Mouse (Mus musculus) kidney, postnatal 0 days (tissue): ENCODE measurements around the gene Gm13305. TPM values are rescaled to one million over a fixed set of nuclear protein-coding genes. Genes with fewer than 3 reads are reported as not detected.

ENCODE experiments used
- polyA plus RNA-seq: library from polyadenylated mRNA; unstranded; fragments of >200 nt; fragmentation: Nextera tagmentation; extraction: Ambion mirVana; gene quantifications from 2 replicates; pipeline ENCODE4 v1.2.1, GENCODE M21; 2015

Gm13305 gene
- polyA plus RNA-seq, 1 experiment from 2014 or later: 0.21 TPM

Other genes starting within 250 kb of the Gm13305 start
- gene Gm20878, start 227.0 kb downstream of the Gm13305 start, polyA plus RNA-seq: 1.2 and 1.5 TPM in 2 replicates
- 0.31 and 0.39 TPM in 2 replicates for gene Fam205a4, start 202.5 kb downstream of the Gm13305 start, polyA plus RNA-seq
- 0.07 TPM in 1 of 2 replicates, not detected in the other for gene Gm21093, start 133.9 kb downstream of the Gm13305 start, polyA plus RNA-seq
- not detected in 2 replicates for gene Gm3893, start 77.4 kb downstream of the Gm13305 start, polyA plus RNA-seq
- gene Gm13304, start 53.8 kb downstream of the Gm13305 start, polyA plus RNA-seq: 0.33 TPM in 1 of 2 replicates, not detected in the other
- 0.28 TPM in 1 of 2 replicates, not detected in the other for gene Gm13306, start 15.2 kb downstream of the Gm13305 start, polyA plus RNA-seq
- not detected in 2 replicates for gene Gm10600, start 72.0 kb upstream of the Gm13305 start, polyA plus RNA-seq
- gene Ccl21b, start 87.2 kb upstream of the Gm13305 start, polyA plus RNA-seq: 0.89 TPM in 1 of 2 replicates, not detected in the other
- gene Gm21953, start 125.7 kb upstream of the Gm13305 start, polyA plus RNA-seq: not detected in 2 replicates
- not detected in 2 replicates for gene Fam205a3, start 149.7 kb upstream of the Gm13305 start, polyA plus RNA-seq